Mouse (Mus musculus) brown adipose tissue, adult 24 weeks (tissue): Measurements from ENCODE around the gene Josd2. TPM values are rescaled to one million over a fixed set of nuclear protein-coding genes. Genes with fewer than 3 reads are reported as not detected.

Experiments
- H3K27ac ChIP-seq: fragments of 200-500 bp; replicated peaks from 2 replicates; pipeline ENCODE4 v1.5.1; 2012; ENCODE audit warnings: low read depth, mild to moderate bottlenecking, low read length
- H3K4me1 ChIP-seq: fragments of 200-500 bp; 2 replicates; pipeline ENCODE4 v1.6.1; 2012; ENCODE audit warnings: low read length, mixed read lengths; ENCODE audit not compliant: control insufficient read depth, insufficient read depth, insufficient read length
- H3K4me3 ChIP-seq: fragments of 200-500 bp; 2 replicates; pipeline ENCODE4 v1.5.1; 2012; ENCODE audit warnings: low read depth, mild to moderate bottlenecking, low read length, moderate library complexity; ENCODE audit not compliant: insufficient read depth
- polyA plus RNA-seq: library from polyadenylated mRNA; stranded (reverse); fragments of >200 nt; gene quantifications from 2 replicates; pipeline ENCODE4 v1.2.4, GENCODE M21; 2012; ENCODE audit not compliant: missing spikeins, insufficient read depth, insufficient read length

Gene Josd2
- polyA plus RNA-seq, 1 experiment, result 29.4 TPM

DNA sequence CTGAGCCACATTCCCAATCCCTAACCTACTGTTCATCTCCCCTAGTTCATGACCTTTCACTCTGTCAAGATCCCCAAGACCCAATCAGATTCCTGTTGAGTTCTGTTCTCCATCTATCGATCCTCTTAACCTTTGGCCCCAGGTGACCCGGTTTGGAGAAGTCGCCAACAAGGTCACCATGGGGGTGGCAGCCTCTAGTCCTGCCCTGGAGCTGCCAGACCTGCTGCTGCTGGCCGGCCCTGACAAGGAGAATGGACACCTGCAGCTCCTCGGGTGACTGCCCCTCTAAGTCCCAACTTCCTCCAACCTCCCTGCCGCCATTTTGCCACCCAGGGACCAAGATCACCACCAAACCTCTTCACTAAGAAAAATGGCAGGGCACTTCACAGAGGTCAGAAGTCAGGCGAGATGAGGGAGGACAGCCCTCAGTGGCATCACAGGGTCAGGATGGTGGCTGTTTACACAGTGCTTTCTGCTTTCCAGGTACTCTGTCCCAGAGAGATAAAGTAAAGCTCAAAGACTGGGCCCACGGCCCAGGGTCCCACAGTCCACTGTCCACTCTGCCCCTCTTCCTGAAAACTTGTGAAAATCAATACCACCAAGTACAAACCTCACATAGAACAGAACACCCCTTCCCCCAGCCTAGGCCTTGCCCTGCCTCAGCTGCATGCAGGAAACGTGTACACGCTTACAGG is 29.7 kb downstream of the Josd2 start:
- H3K4me1 ChIP-seq, result peaks cover 7% of the 10 kb centered on the region
- no peak overlapping the region for H3K27ac ChIP-seq
- no peak overlapping the region for H3K4me3 ChIP-seq

- H3K27ac ChIP-seq, result no peak overlapping the region
- peaks cover 7% of the 10 kb centered on the region for H3K4me1 ChIP-seq
- H3K4me3 ChIP-seq, result no peak overlapping the region
Observed at GRCm38 (mm10) chr7:44498922-44499321, 31.1 kb downstream of the Josd2 start.

- Histone ChIP-seq H3K27ac (no peak overlapping the region), H3K4me3 (no peak overlapping the region), H3K4me1 (peaks cover 7% of the 10 kb centered on the region)
Observed at GRCm38 (mm10) chr7:44500046-44500445, 32.3 kb downstream of the Josd2 start.

DNA sequence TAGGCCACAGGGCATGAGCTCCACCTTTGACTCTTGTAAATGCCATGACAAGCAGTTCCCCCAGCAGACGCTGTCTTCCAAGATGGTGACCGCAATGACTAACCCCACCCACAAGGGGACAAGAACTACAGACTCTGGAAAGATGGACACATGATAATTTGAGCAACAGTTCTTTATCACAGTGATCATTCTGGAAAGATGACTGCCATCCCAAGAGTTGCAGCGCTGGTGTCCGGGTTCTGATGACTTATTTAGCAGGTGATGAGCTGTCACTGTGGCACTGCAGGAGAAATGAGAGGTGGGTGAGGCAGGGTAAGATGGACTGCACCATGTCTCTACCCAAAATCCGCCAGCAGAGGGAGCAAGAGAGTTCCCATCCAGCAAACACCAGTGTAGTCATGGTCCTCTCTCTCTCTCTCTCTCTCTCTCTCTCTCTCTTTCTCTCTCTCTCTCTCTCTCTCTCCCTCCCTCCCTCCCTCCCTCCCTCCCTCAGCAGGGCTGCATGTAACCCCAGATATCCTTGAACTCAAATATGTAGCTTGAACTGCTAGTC is 33.9 kb downstream of the Josd2 start:
- no peak overlapping the region for H3K4me3 ChIP-seq
- no peak overlapping the region for H3K27ac ChIP-seq
- H3K4me1 ChIP-seq, result no peaks in the 10 kb centered on the region

GRCm38 (mm10) chr7:44507491-44507890 is 39.7 kb downstream of the Josd2 start:
- H3K4me3 ChIP-seq, result no peak overlapping the region
- no peak overlapping the region for H3K27ac ChIP-seq
- no peaks in the 10 kb centered on the region for H3K4me1 ChIP-seq

- Histone ChIP-seq H3K4me1 (no peaks in the 10 kb centered on the region), H3K4me3 (no peak overlapping the region), H3K27ac (no peak overlapping the region)
Observed at GRCm38 (mm10) chr7:44519240-44519913, 51.6 kb downstream of the Josd2 start.

- Histone ChIP-seq H3K4me3 (no peak overlapping the region), H3K4me1 (peaks cover 4% of the 10 kb centered on the region; the same call in 1 of the 2 replicates), H3K27ac (no peak overlapping the region)
Observed at GRCm38 (mm10) chr7:44520990-44521389, 53.2 kb downstream of the Josd2 start.

Other genes with a start within 250 kb of the Josd2 start
- not detected in 2 replicates for gene Klk1, start 242.6 kb upstream of the Josd2 start, polyA plus RNA-seq
- not detected in 2 replicates for gene Gm36864, start 231.8 kb upstream of the Josd2 start, polyA plus RNA-seq
- gene 1700028J19Rik, start 221.3 kb upstream of the Josd2 start, polyA plus RNA-seq, result not detected in 2 replicates
- gene 2410002F23Rik, start 221.3 kb upstream of the Josd2 start, polyA plus RNA-seq, result 5.5 and 5.7 TPM in 2 replicates
- not detected in 2 replicates for gene Acp4, start 210.6 kb upstream of the Josd2 start, polyA plus RNA-seq
- gene Gm15517, start 206.5 kb upstream of the Josd2 start, polyA plus RNA-seq, result not detected in 2 replicates
- 1.4 and 1.8 TPM in 2 replicates for gene Clec11a, start 161.1 kb upstream of the Josd2 start, polyA plus RNA-seq
- gene Shank1, start 157.7 kb upstream of the Josd2 start, polyA plus RNA-seq, result 0.59 and 1.0 TPM in 2 replicates
- 3.2 and 4.9 TPM in 2 replicates for gene Syt3, start 83.9 kb upstream of the Josd2 start, polyA plus RNA-seq
- not detected in 2 replicates for gene 1700008O03Rik, start 82.2 kb upstream of the Josd2 start, polyA plus RNA-seq
- gene Lrrc4b, start 39.0 kb upstream of the Josd2 start, polyA plus RNA-seq, result not detected in 2 replicates
- not detected in 2 replicates for gene Aspdh, start 2.6 kb upstream of the Josd2 start, polyA plus RNA-seq
- gene Emc10, start 28.5 kb downstream of the Josd2 start, polyA plus RNA-seq, result 80.2 and 97.6 TPM in 2 replicates
- 3.2 and 3.6 TPM in 2 replicates for gene Fam71e1, start 28.6 kb downstream of the Josd2 start, polyA plus RNA-seq
- 10.9 and 25.7 TPM in 2 replicates for gene Mybpc2, start 56.7 kb downstream of the Josd2 start, polyA plus RNA-seq
- gene Spib, start 64.1 kb downstream of the Josd2 start, polyA plus RNA-seq, result not detected in 2 replicates
- 2.6 and 3.9 TPM in 2 replicates for gene Pold1, start 80.9 kb downstream of the Josd2 start, polyA plus RNA-seq
- 49.1 and 54.3 TPM in 2 replicates for gene Nr1h2, start 86.0 kb downstream of the Josd2 start, polyA plus RNA-seq
- gene Napsa, start 104.4 kb downstream of the Josd2 start, polyA plus RNA-seq, result 0.96 TPM in 1 of 2 replicates, not detected in the other
- gene Kcnc3, start 122.7 kb downstream of the Josd2 start, polyA plus RNA-seq, result 0.83 TPM in 1 of 2 replicates, not detected in the other
- gene Myh14, start 202.9 kb downstream of the Josd2 start, polyA plus RNA-seq, result 6.8 and 7.3 TPM in 2 replicates
- not detected in 2 replicates for gene Izumo2, start 240.8 kb downstream of the Josd2 start, polyA plus RNA-seq